Mouse (Mus musculus) bone marrow, adult 2 months (tissue): ENCODE data around the gene Klk5.

Experiments used
- CTCF ChIP-seq: fragments of 200-500 bp; IDR thresholded peaks from 2 replicates; pipeline ENCODE4 v1.5.1; 2011; ENCODE audit warnings: low read length, control low read depth; ENCODE audit not compliant: control insufficient read depth, insufficient read depth
- POLR2A ChIP-seq: fragments of 200-500 bp; IDR thresholded peaks from 2 replicates; pipeline ENCODE4 v1.6.1; 2011; ENCODE audit warnings: low read depth, mild to moderate bottlenecking, control low read depth, low read length, borderline replicate concordance; ENCODE audit not compliant: control insufficient read depth

DNA sequence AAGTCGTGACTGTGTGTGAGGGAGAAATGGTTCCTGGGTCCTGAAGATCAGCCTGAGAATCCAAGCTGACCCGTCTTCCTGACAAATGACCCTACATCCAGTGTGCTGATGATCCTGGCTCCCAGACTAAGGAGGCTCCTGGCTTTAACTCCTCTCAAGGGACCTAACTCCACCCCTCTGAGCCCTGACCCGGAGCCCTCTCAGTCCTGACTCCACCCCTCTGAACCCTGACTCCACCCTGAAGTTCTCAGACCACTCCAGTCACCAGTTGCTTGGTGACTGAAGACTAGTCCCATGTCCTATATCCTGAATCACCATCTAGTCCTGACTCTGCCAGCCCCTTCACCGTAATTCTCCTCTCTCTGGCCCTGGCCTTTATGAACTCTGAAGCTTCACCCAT lies 40.6 kb downstream of the Klk5 start:
- no peak for TF ChIP-seq CTCF
- TF ChIP-seq POLR2A: no peak
